Mouse (Mus musculus): ENCODE data around the gene Gm3336. TPM values are rescaled to one million over a fixed set of nuclear protein-coding genes. Genes with fewer than 3 reads are reported as not detected.

Gm3336 gene
- total and polyA plus RNA-seq, 2 experiments = 0.28 to 1.0 TPM

GRCm38 (mm10) chr8:70702842-70703182 lies 15.5 kb upstream of the Gm3336 start:
- H3K27ac ChIP-seq (replicated peaks; ENCODE audit: insufficient read depth, low read depth, low read length) = no peak overlapping the region
- WGBS = 58% methylated on average over 3 of the region's 3 CpGs
- no peaks in the 10 kb centered on the region for H3K27me3 ChIP-seq (ENCODE audit: control insufficient read depth, insufficient read depth, low read length)
- peaks cover 9% of the 10 kb centered on the region; the same call in 1 of the 2 replicates for H3K79me2 ChIP-seq (ENCODE audit: control insufficient read depth, insufficient read depth, low read length)
- no peak for DNase-seq (ENCODE audit: extremely low read depth, low read depth, low spot score)
- H3K4me3 ChIP-seq (ENCODE audit: insufficient read depth, low read depth, low read length) = no peak overlapping the region
- TF ChIP-seq CTCF (IDR thresholded peaks at IDR 0.05; ENCODE audit: low read depth, low read length) (no peak), POLR2A (IDR thresholded peaks at IDR 0.05; ENCODE audit: extremely low read depth, insufficient read depth, low read length) (no peak)
- peaks cover 6% of the 10 kb centered on the region for H3K4me1 ChIP-seq (ENCODE audit: control insufficient read depth, insufficient read depth, low read length)
- H3K36me3 ChIP-seq (ENCODE audit: control insufficient read depth, insufficient read depth, low read length) = no peaks in the 10 kb centered on the region
- H3K9ac ChIP-seq (ENCODE audit: low read depth, low read length) = no peak overlapping the region

GRCm38 (mm10) chr8:70703287-70703686 lies 15.1 kb upstream of the Gm3336 start, which contains the start of gene Iqcn:
Gene Iqcn (plus strand): TSS chr8:70703457.
- TF ChIP-seq CTCF (IDR thresholded peaks at IDR 0.05; ENCODE audit: low read depth, low read length) = no peak
- no peak for TF ChIP-seq POLR2A (IDR thresholded peaks at IDR 0.05; ENCODE audit: extremely low read depth, insufficient read depth, low read length)
- Histone ChIP-seq H3K27ac (replicated peaks; ENCODE audit: insufficient read depth, low read depth, low read length) (no peak within 1 kb of the TSS), H3K27me3 (ENCODE audit: control insufficient read depth, insufficient read depth, low read length) (no peaks in the 10 kb centered on the region), H3K4me3 (ENCODE audit: insufficient read depth, low read depth, low read length) (no peak within 1 kb of the TSS), H3K36me3 (ENCODE audit: control insufficient read depth, insufficient read depth, low read length) (no peaks in the 10 kb centered on the region), H3K79me2 (ENCODE audit: control insufficient read depth, insufficient read depth, low read length) (peaks cover 9% of the 10 kb centered on the region; the same call in 1 of the 2 replicates), H3K9ac (ENCODE audit: low read depth, low read length) (no peak within 1 kb of the TSS), H3K4me1 (ENCODE audit: control insufficient read depth, insufficient read depth, low read length) (peaks cover 4% of the 10 kb centered on the region)
- DNase-seq (ENCODE audit: extremely low read depth, low read depth, low spot score) = no peak
- WGBS = 92% methylated on average over 3 of the region's 3 CpGs

- H3K4me1 ChIP-seq (ENCODE audit: control insufficient read depth, insufficient read depth, low read length) = no peaks in the 10 kb centered on the region
- TF ChIP-seq POLR2A (IDR thresholded peaks at IDR 0.05; ENCODE audit: extremely low read depth, insufficient read depth, low read length) = no peak
- no peak for TF ChIP-seq CTCF (IDR thresholded peaks at IDR 0.05; ENCODE audit: low read depth, low read length)
- H3K4me3 ChIP-seq (ENCODE audit: insufficient read depth, low read depth, low read length) = no peak overlapping the region
- no peak overlapping the region for H3K27ac ChIP-seq (replicated peaks; ENCODE audit: insufficient read depth, low read depth, low read length)
- no peak overlapping the region for H3K9ac ChIP-seq (ENCODE audit: low read depth, low read length)
- no peaks in the 10 kb centered on the region for H3K79me2 ChIP-seq (ENCODE audit: control insufficient read depth, insufficient read depth, low read length)
- no peaks in the 10 kb centered on the region for H3K27me3 ChIP-seq (ENCODE audit: control insufficient read depth, insufficient read depth, low read length)
- 91% methylated on average over 14 of the region's 14 CpGs for WGBS
- no peak for DNase-seq (ENCODE audit: extremely low read depth, low read depth, low spot score)
- H3K36me3 ChIP-seq (ENCODE audit: control insufficient read depth, insufficient read depth, low read length) = no peaks in the 10 kb centered on the region
Observed at GRCm38 (mm10) chr8:70708281-70708680, 10.1 kb upstream of the Gm3336 start.

GRCm38 (mm10) chr8:70709794-70710193 lies 8.5 kb upstream of the Gm3336 start:
- H3K79me2 ChIP-seq (ENCODE audit: control insufficient read depth, insufficient read depth, low read length) = no peaks in the 10 kb centered on the region

GRCm38 (mm10) chr8:70710296-70710695 lies 8.0 kb upstream of the Gm3336 start:
- H3K27ac ChIP-seq (replicated peaks; ENCODE audit: insufficient read depth, low read depth, low read length) = no peak overlapping the region
- 89% methylated on average over 1 of the region's 1 CpGs for WGBS
- no peak overlapping the region for H3K9ac ChIP-seq (ENCODE audit: low read depth, low read length)
- DNase-seq (ENCODE audit: extremely low read depth, low read depth, low spot score) = no peak
- no peaks in the 10 kb centered on the region for H3K27me3 ChIP-seq (ENCODE audit: control insufficient read depth, insufficient read depth, low read length)
- no peak for TF ChIP-seq POLR2A (IDR thresholded peaks at IDR 0.05; ENCODE audit: extremely low read depth, insufficient read depth, low read length)
- no peak for TF ChIP-seq CTCF (IDR thresholded peaks at IDR 0.05; ENCODE audit: low read depth, low read length)
- H3K79me2 ChIP-seq (ENCODE audit: control insufficient read depth, insufficient read depth, low read length) = no peaks in the 10 kb centered on the region
- no peak overlapping the region for H3K4me3 ChIP-seq (ENCODE audit: insufficient read depth, low read depth, low read length)
- H3K36me3 ChIP-seq (ENCODE audit: control insufficient read depth, insufficient read depth, low read length) = no peaks in the 10 kb centered on the region
- H3K4me1 ChIP-seq (ENCODE audit: control insufficient read depth, insufficient read depth, low read length) = no peaks in the 10 kb centered on the region

More at GRCm38 (mm10) chr8:70709794-70710193, 8.5 kb upstream of the Gm3336 start:
- no peaks in the 10 kb centered on the region for H3K36me3 ChIP-seq (ENCODE audit: control insufficient read depth, insufficient read depth, low read length)
- H3K27ac ChIP-seq (replicated peaks; ENCODE audit: insufficient read depth, low read depth, low read length) = no peak overlapping the region
- no peaks in the 10 kb centered on the region for H3K4me1 ChIP-seq (ENCODE audit: control insufficient read depth, insufficient read depth, low read length)
- TF ChIP-seq POLR2A (IDR thresholded peaks at IDR 0.05; ENCODE audit: extremely low read depth, insufficient read depth, low read length) (no peak), CTCF (IDR thresholded peaks at IDR 0.05; ENCODE audit: low read depth, low read length) (no peak)
- no peak overlapping the region for H3K9ac ChIP-seq (ENCODE audit: low read depth, low read length)
- DNase-seq (ENCODE audit: extremely low read depth, low read depth, low spot score) = no peak
- H3K4me3 ChIP-seq (ENCODE audit: insufficient read depth, low read depth, low read length) = no peak overlapping the region
- no peaks in the 10 kb centered on the region for H3K27me3 ChIP-seq (ENCODE audit: control insufficient read depth, insufficient read depth, low read length)
- WGBS = 89% methylated on average over 9 of the region's 9 CpGs

GRCm38 (mm10) chr8:70711041-70711440 lies 7.3 kb upstream of the Gm3336 start:
- Histone ChIP-seq H3K4me3 (ENCODE audit: insufficient read depth, low read depth, low read length) (no peak overlapping the region), H3K27me3 (ENCODE audit: control insufficient read depth, insufficient read depth, low read length) (no peaks in the 10 kb centered on the region), H3K9ac (ENCODE audit: low read depth, low read length) (no peak overlapping the region), H3K4me1 (ENCODE audit: control insufficient read depth, insufficient read depth, low read length) (no peaks in the 10 kb centered on the region), H3K27ac (replicated peaks; ENCODE audit: insufficient read depth, low read depth, low read length) (no peak overlapping the region), H3K79me2 (ENCODE audit: control insufficient read depth, insufficient read depth, low read length) (no peaks in the 10 kb centered on the region), H3K36me3 (ENCODE audit: control insufficient read depth, insufficient read depth, low read length) (no peaks in the 10 kb centered on the region)
- 74% methylated on average over 11 of the region's 11 CpGs for WGBS
- no peak for TF ChIP-seq POLR2A (IDR thresholded peaks at IDR 0.05; ENCODE audit: extremely low read depth, insufficient read depth, low read length)
- no peak for TF ChIP-seq CTCF (IDR thresholded peaks at IDR 0.05; ENCODE audit: low read depth, low read length)
- no peak for DNase-seq (ENCODE audit: extremely low read depth, low read depth, low spot score)

All from liver, adult 2 months (tissue).